Mouse (Mus musculus): ENCODE data around the gene Gm10486. TPM values are rescaled to one million over a fixed set of nuclear protein-coding genes. Genes with fewer than 3 reads are reported as not detected.
"Not testable (repeated sequence)": the region's sequence is repeated elsewhere in the genome, so short reads cannot be mapped to it uniquely, and the experiment has no call there.

Gm10486 gene
- total RNA-seq (2017) = not detected in 2 replicates

GRCm38 (mm10) chrX:35067084-35067483 is at the start of gene Gm10486:
Gene Gm10486, plus strand, starts transcription at chrX:35067384.
- not testable (repeated sequence) for ATAC-seq (replicated peaks; ENCODE audit: low read depth, poor library complexity, severe bottlenecking)

Data from common myeloid progenitor, adult 5-6 weeks (primary cell).